Mouse (Mus musculus): Measurements from ENCODE around the gene Kifc3. TPM values are rescaled to one million over a fixed set of nuclear protein-coding genes. Genes with fewer than 3 reads are reported as not detected.
A peak's percentile ranks its signal among the peaks of the same experiment; 100 is the strongest.

The Kifc3 gene
- polyA plus RNA-seq, 1 experiment from 2014 or later, result 9.3 TPM

- H3K4me3 ChIP-seq (ENCODE audit: control insufficient read depth in 1 of 2, insufficient read depth in 1 of 2, low read depth in 1 of 2, low read length in 2 of 2), result no peak overlapping the region
- no peaks in the 10 kb centered on the region for H3K9me3 ChIP-seq (ENCODE audit: control insufficient read depth, low read length)
- no peak overlapping the region for H3K4me2 ChIP-seq (ENCODE audit: low read length)
- no peak overlapping the region for H3K27ac ChIP-seq (replicated peaks in 1 of 2; ENCODE audit: control insufficient read depth in 1 of 2, insufficient read depth in 1 of 2, low read depth in 2 of 2, low read length in 2 of 2)
- no peak overlapping the region for H3K9ac ChIP-seq (ENCODE audit: low read length)
- H3K4me1 ChIP-seq (ENCODE audit: control insufficient read depth in 2 of 2, insufficient read depth in 2 of 2, low read length in 2 of 2), result peaks cover 8 to 15% of the 10 kb centered on the region in 2 experiments
- 45% methylated on average over 3 of the region's 3 CpGs for WGBS
- ATAC-seq (ENCODE audit: insufficient number of reproducible peaks, insufficient read depth, low FRiP score, low read depth), result no peak
- H3K27me3 ChIP-seq (ENCODE audit: control insufficient read depth, insufficient read depth, low read length), result peaks cover 4% of the 10 kb centered on the region; the same call in 1 of the 2 replicates
- H3K36me3 ChIP-seq (ENCODE audit: control insufficient read depth, insufficient read depth, low read length), result peaks cover 33% of the 10 kb centered on the region
Observed at GRCm38 (mm10) chr8:95135242-95135641, 67.4 kb downstream of the Kifc3 start.

- Histone ChIP-seq H3K4me3 (ENCODE audit: control insufficient read depth in 1 of 2, insufficient read depth in 1 of 2, low read depth in 1 of 2, low read length in 2 of 2) (no peak overlapping the region), H3K4me2 (ENCODE audit: low read length) (no peak overlapping the region), H3K9ac (ENCODE audit: low read length) (no peak overlapping the region), H3K4me1 (ENCODE audit: control insufficient read depth in 2 of 2, insufficient read depth in 2 of 2, low read length in 2 of 2) (peaks cover 7 to 15% of the 10 kb centered on the region in 2 experiments), H3K27ac (replicated peaks in 1 of 2; ENCODE audit: control insufficient read depth in 1 of 2, insufficient read depth in 1 of 2, low read depth in 2 of 2, low read length in 2 of 2) (no peak overlapping the region), H3K27me3 (ENCODE audit: control insufficient read depth, insufficient read depth, low read length) (peaks cover 4% of the 10 kb centered on the region; the same call in 1 of the 2 replicates), H3K9me3 (ENCODE audit: control insufficient read depth, low read length) (no peaks in the 10 kb centered on the region), H3K36me3 (ENCODE audit: control insufficient read depth, insufficient read depth, low read length) (peaks cover 34% of the 10 kb centered on the region)
- WGBS, result 94% methylated on average over 2 of the region's 2 CpGs
- no peak for ATAC-seq (ENCODE audit: insufficient number of reproducible peaks, insufficient read depth, low FRiP score, low read depth)
Observed at GRCm38 (mm10) chr8:95134186-95134585, 68.4 kb downstream of the Kifc3 start.

GRCm38 (mm10) chr8:95131983-95132382 lies 70.6 kb downstream of the Kifc3 start:
- Histone ChIP-seq H3K4me1 (ENCODE audit: control insufficient read depth in 2 of 2, insufficient read depth in 2 of 2, low read length in 2 of 2) (peaks cover 0 to 2% of the 10 kb centered on the region in 2 experiments; a peak in 2 of 4 replicates), H3K4me3 (ENCODE audit: control insufficient read depth in 1 of 2, insufficient read depth in 1 of 2, low read depth in 1 of 2, low read length in 2 of 2) (no peak overlapping the region), H3K9ac (ENCODE audit: low read length) (no peak overlapping the region), H3K4me2 (ENCODE audit: low read length) (no peak overlapping the region), H3K9me3 (ENCODE audit: control insufficient read depth, low read length) (no peaks in the 10 kb centered on the region), H3K36me3 (ENCODE audit: control insufficient read depth, insufficient read depth, low read length) (peaks cover 37% of the 10 kb centered on the region), H3K27ac (replicated peaks in 1 of 2; ENCODE audit: control insufficient read depth in 1 of 2, insufficient read depth in 1 of 2, low read depth in 2 of 2, low read length in 2 of 2) (no peak overlapping the region), H3K27me3 (ENCODE audit: control insufficient read depth, insufficient read depth, low read length) (peaks cover 3% of the 10 kb centered on the region; the same call in 1 of the 2 replicates)
- ATAC-seq (ENCODE audit: insufficient number of reproducible peaks, insufficient read depth, low FRiP score, low read depth), result no peak
- 75% methylated on average over 5 of the region's 5 CpGs for WGBS

GRCm38 (mm10) chr8:95130966-95131537 lies 71.6 kb downstream of the Kifc3 start:
- H3K27ac ChIP-seq (replicated peaks in 1 of 2; ENCODE audit: control insufficient read depth in 1 of 2, insufficient read depth in 1 of 2, low read depth in 2 of 2, low read length in 2 of 2), result 0 out of 4 replicates have a peak overlapping the region, but pooled peaks of 1 of the 2 experiments have one; percentile 11
- no peaks in the 10 kb centered on the region for H3K27me3 ChIP-seq (ENCODE audit: control insufficient read depth, insufficient read depth, low read length)
- no peaks in the 10 kb centered on the region for H3K9me3 ChIP-seq (ENCODE audit: control insufficient read depth, low read length)
- ATAC-seq (ENCODE audit: insufficient number of reproducible peaks, insufficient read depth, low FRiP score, low read depth), result peak; percentile 24; the same call in 1 of the 2 replicates
- H3K4me1 ChIP-seq (ENCODE audit: control insufficient read depth in 2 of 2, insufficient read depth in 2 of 2, low read length in 2 of 2), result peaks cover 0 to 2% of the 10 kb centered on the region in 2 experiments; a peak in 2 of 4 replicates
- H3K4me2 ChIP-seq (ENCODE audit: low read length), result no peak overlapping the region
- H3K36me3 ChIP-seq (ENCODE audit: control insufficient read depth, insufficient read depth, low read length), result peaks cover 38% of the 10 kb centered on the region
- H3K9ac ChIP-seq (ENCODE audit: low read length), result no peak overlapping the region
- no peak overlapping the region for H3K4me3 ChIP-seq (ENCODE audit: control insufficient read depth in 1 of 2, insufficient read depth in 1 of 2, low read depth in 1 of 2, low read length in 2 of 2)
- WGBS, result 59% methylated on average over 15 of the region's 15 CpGs

- Histone ChIP-seq H3K4me3 (ENCODE audit: control insufficient read depth in 1 of 2, insufficient read depth in 1 of 2, low read depth in 1 of 2, low read length in 2 of 2) (no peak overlapping the region), H3K9me3 (ENCODE audit: control insufficient read depth, low read length) (no peaks in the 10 kb centered on the region), H3K27me3 (ENCODE audit: control insufficient read depth, insufficient read depth, low read length) (no peaks in the 10 kb centered on the region), H3K27ac (replicated peaks in 1 of 2; ENCODE audit: control insufficient read depth in 1 of 2, insufficient read depth in 1 of 2, low read depth in 2 of 2, low read length in 2 of 2) (no peak overlapping the region), H3K4me1 (ENCODE audit: control insufficient read depth in 2 of 2, insufficient read depth in 2 of 2, low read length in 2 of 2) (peaks cover 0 to 2% of the 10 kb centered on the region in 2 experiments; a peak in 2 of 4 replicates), H3K36me3 (ENCODE audit: control insufficient read depth, insufficient read depth, low read length) (peaks cover 39% of the 10 kb centered on the region), H3K9ac (ENCODE audit: low read length) (no peak overlapping the region), H3K4me2 (ENCODE audit: low read length) (no peak overlapping the region)
- ATAC-seq (ENCODE audit: insufficient number of reproducible peaks, insufficient read depth, low FRiP score, low read depth), result no peak
- 88% methylated on average over 11 of the region's 11 CpGs for whole genome bisulfite sequencing
Observed at GRCm38 (mm10) chr8:95128750-95129260, 73.8 kb downstream of the Kifc3 start.

- H3K4me1 ChIP-seq (ENCODE audit: control insufficient read depth in 2 of 2, insufficient read depth in 2 of 2, low read length in 2 of 2), result peaks cover 0 to 2% of the 10 kb centered on the region in 2 experiments; a peak in 2 of 4 replicates
- ATAC-seq (ENCODE audit: insufficient number of reproducible peaks, insufficient read depth, low FRiP score, low read depth), result no peak
- H3K4me2 ChIP-seq (ENCODE audit: low read length), result no peak overlapping the region
- H3K27me3 ChIP-seq (ENCODE audit: control insufficient read depth, insufficient read depth, low read length), result no peaks in the 10 kb centered on the region
- H3K36me3 ChIP-seq (ENCODE audit: control insufficient read depth, insufficient read depth, low read length), result peaks cover 28% of the 10 kb centered on the region
- H3K9ac ChIP-seq (ENCODE audit: low read length), result no peak overlapping the region
- no peaks in the 10 kb centered on the region for H3K9me3 ChIP-seq (ENCODE audit: control insufficient read depth, low read length)
- H3K27ac ChIP-seq (replicated peaks in 1 of 2; ENCODE audit: control insufficient read depth in 1 of 2, insufficient read depth in 1 of 2, low read depth in 2 of 2, low read length in 2 of 2), result no peak overlapping the region
- 73% methylated on average over 9 of the region's 9 CpGs for WGBS
- no peak overlapping the region for H3K4me3 ChIP-seq (ENCODE audit: control insufficient read depth in 1 of 2, insufficient read depth in 1 of 2, low read depth in 1 of 2, low read length in 2 of 2)
Observed at GRCm38 (mm10) chr8:95127658-95128057, 75.0 kb downstream of the Kifc3 start.

GRCm38 (mm10) chr8:95126497-95126896 lies 76.1 kb downstream of the Kifc3 start:
- Histone ChIP-seq H3K4me1 (ENCODE audit: control insufficient read depth in 2 of 2, insufficient read depth in 2 of 2, low read length in 2 of 2) (peaks cover 0 to 4% of the 10 kb centered on the region in 2 experiments; a peak in 2 of 4 replicates), H3K27ac (replicated peaks in 1 of 2; ENCODE audit: control insufficient read depth in 1 of 2, insufficient read depth in 1 of 2, low read depth in 2 of 2, low read length in 2 of 2) (no peak overlapping the region), H3K9me3 (ENCODE audit: control insufficient read depth, low read length) (no peaks in the 10 kb centered on the region), H3K4me2 (ENCODE audit: low read length) (no peak overlapping the region), H3K4me3 (ENCODE audit: control insufficient read depth in 1 of 2, insufficient read depth in 1 of 2, low read depth in 1 of 2, low read length in 2 of 2) (no peak overlapping the region), H3K36me3 (ENCODE audit: control insufficient read depth, insufficient read depth, low read length) (peaks cover 18% of the 10 kb centered on the region; the same call in 1 of the 2 replicates), H3K27me3 (ENCODE audit: control insufficient read depth, insufficient read depth, low read length) (no peaks in the 10 kb centered on the region), H3K9ac (ENCODE audit: low read length) (no peak overlapping the region)
- WGBS, result 85% methylated on average over 11 of the region's 11 CpGs
- no peak for ATAC-seq (ENCODE audit: insufficient number of reproducible peaks, insufficient read depth, low FRiP score, low read depth)

Data from heart, embryonic 14.5 days (tissue).